Mouse (Mus musculus) C2C12 (cell line): Measurements from ENCODE around the gene Rptor. TPM values are rescaled to one million over a fixed set of nuclear protein-coding genes. Genes with fewer than 3 reads are reported as not detected.

ENCODE experiments used
- H3K27me3 ChIP-seq: one replicate; pipeline ENCODE4 v1.6.1; 2011; ENCODE audit not compliant: control insufficient read depth, insufficient read depth, insufficient read length
- H3K36me3 ChIP-seq: one replicate; pipeline ENCODE4 v1.6.1; 2011; ENCODE audit not compliant: control insufficient read depth, insufficient read depth
- H3K4me3 ChIP-seq: one replicate; pipeline ENCODE4 v1.5.1; 2011; ENCODE audit warnings: mild to moderate bottlenecking, control low read depth; ENCODE audit not compliant: poor library complexity, insufficient read depth, severe bottlenecking
- H3K79me2 ChIP-seq: one replicate; pipeline ENCODE4 v1.6.1; 2011; ENCODE audit not compliant: control insufficient read depth, insufficient read depth
- H3K79me3 ChIP-seq: one replicate; pipeline ENCODE4 v1.6.1; 2011; ENCODE audit warnings: low read depth, control low read depth
- H3ac ChIP-seq: one replicate; pipeline ENCODE3; 2011; ENCODE audit warnings: low read depth; ENCODE audit not compliant: control insufficient read depth, insufficient read length
- CEBPB ChIP-seq: IDR thresholded peaks from one replicate; pipeline ENCODE4 v1.6.1; 2011; ENCODE audit warnings: low read depth, mild to moderate bottlenecking, control low read depth, moderate library complexity
- CTCF ChIP-seq: IDR thresholded peaks from one replicate; pipeline ENCODE4 v1.5.1; 2011; ENCODE audit not compliant: control insufficient read depth, insufficient read depth, insufficient read length
- FOSL1 ChIP-seq: IDR thresholded peaks from one replicate; pipeline ENCODE4 v1.8.0; 2011; ENCODE audit warnings: mild to moderate bottlenecking, low read length; ENCODE audit not compliant: poor library complexity, insufficient read depth, severe bottlenecking
- MAX ChIP-seq: IDR thresholded peaks from one replicate; pipeline ENCODE4 v1.6.1; 2011; ENCODE audit warnings: mild to moderate bottlenecking, control low read depth
- MYOD1 ChIP-seq: IDR thresholded peaks from one replicate; pipeline ENCODE4 v1.6.1; 2011; ENCODE audit warnings: low read depth; ENCODE audit not compliant: control insufficient read depth, insufficient read length
- MYOG ChIP-seq: IDR thresholded peaks from one replicate; pipeline ENCODE4 v1.6.1; 2011; ENCODE audit not compliant: control insufficient read depth, insufficient read length; ENCODE audit errors: extremely low read depth
- USF1 ChIP-seq: IDR thresholded peaks from one replicate; pipeline ENCODE4 v1.6.1; 2011; ENCODE audit warnings: low read depth, mild to moderate bottlenecking, control low read depth, moderate library complexity
- polyA plus RNA-seq: library from polyadenylated mRNA; unstranded; fragments of >200 nt; fragmentation: generic; extraction: Trizol; gene quantifications from one replicate; pipeline ENCODE4 v1.2.1, GENCODE M21; 2012; ENCODE audit warnings: missing spikeins

Rptor gene
- polyA plus RNA-seq, 1 experiment: 34.8 TPM

GRCm38 (mm10) chr11:119593966-119594365 lies 8.7 kb upstream of the Rptor start:
- Histone ChIP-seq H3ac (no peak overlapping the region), H3K4me3 (no peak overlapping the region)
- TF ChIP-seq FOSL1 (no peak), CEBPB (no peak), MAX (no peak), CTCF (no peak), USF1 (no peak), MYOD1 (no peak), MYOG (no peak)

GRCm38 (mm10) chr11:119598856-119599255 lies 3.8 kb upstream of the Rptor start:
- Histone ChIP-seq H3ac (no peak overlapping the region), H3K27me3 (no peaks in the 10 kb centered on the region), H3K4me3 (no peak overlapping the region), H3K36me3 (no peaks in the 10 kb centered on the region), H3K79me2 (peaks cover 10% of the 10 kb centered on the region), H3K79me3 (peaks cover 7% of the 10 kb centered on the region)
- no peak for TF ChIP-seq MYOG
- TF ChIP-seq MAX: no peak
- TF ChIP-seq CTCF: no peak
- TF ChIP-seq MYOD1: no peak
- TF ChIP-seq USF1: no peak
- TF ChIP-seq CEBPB: no peak
- TF ChIP-seq FOSL1: no peak

More at GRCm38 (mm10) chr11:119593966-119594365, 8.7 kb upstream of the Rptor start:
- Histone ChIP-seq H3K79me3 (no peaks in the 10 kb centered on the region), H3K27me3 (no peaks in the 10 kb centered on the region), H3K79me2 (no peaks in the 10 kb centered on the region), H3K36me3 (no peaks in the 10 kb centered on the region)

- H3ac ChIP-seq: no peak overlapping the region
- H3K27me3 ChIP-seq: no peaks in the 10 kb centered on the region
- H3K79me3 ChIP-seq: peaks cover 21% of the 10 kb centered on the region
- no peak overlapping the region for H3K4me3 ChIP-seq
- H3K79me2 ChIP-seq: peaks cover 25% of the 10 kb centered on the region
- H3K36me3 ChIP-seq: no peaks in the 10 kb centered on the region
- no peak for TF ChIP-seq MAX
- no peak for TF ChIP-seq FOSL1
- no peak for TF ChIP-seq CTCF
- TF ChIP-seq MYOD1: no peak
- TF ChIP-seq MYOG: no peak
- no peak for TF ChIP-seq CEBPB
- no peak for TF ChIP-seq USF1
Measured at GRCm38 (mm10) chr11:119600286-119600685, 2.4 kb upstream of the Rptor start.

- Histone ChIP-seq H3K79me3 (peaks cover 41% of the 10 kb centered on the region), H3K79me2 (peaks cover 44% of the 10 kb centered on the region), H3ac (no peak overlapping the region), H3K4me3 (peak overlapping the region; percentile 82), H3K27me3 (no peaks in the 10 kb centered on the region), H3K36me3 (peaks cover 11% of the 10 kb centered on the region)
- TF ChIP-seq USF1 (no peak), MAX (no peak), MYOD1 (no peak), MYOG (no peak), CTCF (no peak), CEBPB (no peak), FOSL1 (no peak)
Measured at GRCm38 (mm10) chr11:119602177-119602700, 466 bp upstream of the Rptor start.

GRCm38 (mm10) chr11:119603527-119603905 lies 811 bp downstream of the Rptor start:
- TF ChIP-seq CTCF: no peak
- no peak for TF ChIP-seq MYOG
- no peak for TF ChIP-seq USF1
- TF ChIP-seq CEBPB: no peak
- no peak for TF ChIP-seq FOSL1
- no peak for TF ChIP-seq MYOD1
- Histone ChIP-seq H3K79me2 (peaks cover 57% of the 10 kb centered on the region), H3K79me3 (peaks cover 54% of the 10 kb centered on the region), H3K36me3 (peaks cover 23% of the 10 kb centered on the region), H3ac (peak overlapping the region; percentile 99), H3K27me3 (no peaks in the 10 kb centered on the region), H3K4me3 (peak overlapping the region; percentile 82)

GRCm38 (mm10) chr11:119607464-119607863 lies 4.8 kb downstream of the Rptor start:
- H3ac ChIP-seq: no peak overlapping the region
- peaks cover 96% of the 10 kb centered on the region for H3K79me2 ChIP-seq
- TF ChIP-seq CEBPB (no peak), USF1 (no peak), MAX (no peak), CTCF (no peak), FOSL1 (no peak), MYOD1 (no peak), MYOG (no peak)
- H3K36me3 ChIP-seq: peaks cover 26% of the 10 kb centered on the region
- no peaks in the 10 kb centered on the region for H3K27me3 ChIP-seq
- peaks cover 90% of the 10 kb centered on the region for H3K79me3 ChIP-seq
- H3K4me3 ChIP-seq: no peak overlapping the region
